Mouse (Mus musculus) heart, adult 2 months (tissue): ENCODE results near the gene Atrip. TPM values are rescaled to one million over a fixed set of nuclear protein-coding genes. Genes with fewer than 3 reads are reported as not detected.

Source experiments
- DNase-seq, 2 experiments: peaks; one replicate each; pipeline ENCODE4 v3.0.0; 2021
- H3K27ac ChIP-seq: fragments of 200-600 bp; 2 replicates; pipeline ENCODE4 v1.8.1; 2022
- H3K27me3 ChIP-seq: fragments of 200-500 bp; 2 replicates; pipeline ENCODE4 v1.6.1; 2012; ENCODE audit warnings: mild to moderate bottlenecking, low read length, inconsistent platforms, mixed read lengths; ENCODE audit not compliant: control insufficient read depth, insufficient read depth
- H3K36me3 ChIP-seq: fragments of 200-500 bp; 2 replicates; pipeline ENCODE4 v1.6.1; 2012; ENCODE audit warnings: low read length, inconsistent platforms; ENCODE audit not compliant: control insufficient read depth, insufficient read depth
- H3K4me1 ChIP-seq: fragments of 200-500 bp; 2 replicates; pipeline ENCODE4 v1.6.1; 2011; ENCODE audit warnings: low read length; ENCODE audit not compliant: control insufficient read depth, insufficient read depth
- H3K4me3 ChIP-seq: fragments of 200-600 bp; 2 replicates; pipeline ENCODE4 v1.8.1; 2022
- H3K79me2 ChIP-seq: fragments of 200-500 bp; replicated peaks from 2 replicates; pipeline ENCODE4 v1.6.1; 2012; ENCODE audit warnings: mild to moderate bottlenecking, inconsistent platforms, low read length, moderate library complexity, mixed read lengths; ENCODE audit not compliant: control insufficient read depth, insufficient read depth
- H3K9ac ChIP-seq: fragments of 200-500 bp; 2 replicates; pipeline ENCODE4 v1.6.1; 2012; ENCODE audit warnings: low read depth, mild to moderate bottlenecking, control low read depth, inconsistent platforms, low read length, mixed read lengths
- CTCF ChIP-seq: fragments of 200-600 bp; IDR thresholded peaks from 2 replicates; pipeline ENCODE4 v1.8.1; 2022; ENCODE audit warnings: antibody characterized with exemption, mild to moderate bottlenecking, moderate library complexity
- EP300 ChIP-seq: fragments of 200-500 bp; IDR thresholded peaks from 2 replicates; pipeline ENCODE4 v1.6.1; 2011; ENCODE audit warnings: low read depth, low read length, control low read depth; ENCODE audit not compliant: insufficient read depth
- POLR2A ChIP-seq: fragments of 200-500 bp; IDR thresholded peaks from 2 replicates; pipeline ENCODE4 v1.6.1; 2011; ENCODE audit warnings: mild to moderate bottlenecking, low read depth, low read length, control low read depth; ENCODE audit not compliant: insufficient read depth
- WGBS: fragments of 180-500 bp; shearing (Covaris S2); methylation state at CpG from one replicate; pipeline ENCODE4 v1.1.7; 2018; 5-methylcytosine and 5-hydroxymethylcytosine counted together
- intact Hi-C: fragments of 180-260 bp; cut with DNase I; formaldehyde crosslinking; loops from one replicate; pipeline ENCODE4 v1.15.1; 2025
- polyA plus RNA-seq: library from polyadenylated mRNA; depleted of rRNA; stranded (reverse); fragments of >200 nt; gene quantifications from 2 replicates; pipeline ENCODE4 v1.2.3, GENCODE M21; 2012
- total RNA-seq, 2 experiments: library from RNA; stranded (reverse); gene quantifications; 2 replicates each; pipeline ENCODE4 v1.2.3; 2021

Gene Atrip
- total and polyA plus RNA-seq, 3 experiments: 8.0 to 10.0 (median 9.0) TPM

DNA sequence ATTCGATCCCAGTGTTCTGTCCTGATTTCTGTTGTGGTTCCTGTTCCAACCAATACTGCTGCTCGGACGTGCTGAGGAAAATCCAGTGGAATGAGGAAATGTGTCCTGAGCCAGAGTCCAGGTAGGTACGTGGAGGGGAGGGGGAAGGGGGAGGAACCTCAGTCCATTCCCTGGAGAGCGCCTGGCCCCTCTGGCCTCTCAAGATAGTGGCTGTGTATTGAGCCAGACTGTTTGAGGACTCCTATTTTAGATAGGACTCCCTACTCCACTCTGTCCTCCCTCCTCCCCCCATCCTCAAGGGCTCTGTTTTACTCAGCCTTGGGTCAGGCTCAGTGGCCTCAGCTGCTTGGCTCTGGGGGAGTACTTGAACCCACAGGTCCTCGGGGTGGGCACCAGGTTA is 33.0 kb downstream of the Atrip start:
- peak overlapping the region; percentile 39 for H3K9ac ChIP-seq
- peak overlapping the region; percentile 16 for H3K4me3 ChIP-seq
- intact Hi-C loops: no loop called here
- peaks cover 2% of the 10 kb centered on the region; the same call in 1 of the 2 replicates for H3K36me3 ChIP-seq
- WGBS: 19% methylated on average over 6 of the region's 6 CpGs
- H3K27me3 ChIP-seq: no peaks in the 10 kb centered on the region
- no peak for TF ChIP-seq POLR2A
- no peak for TF ChIP-seq CTCF
- H3K79me2 ChIP-seq: no peaks in the 10 kb centered on the region
- DNase-seq: peak in 1 of 2 experiments; percentile 21
- peak overlapping the region; percentile 12; the same call in 1 of the 2 replicates for H3K27ac ChIP-seq
- peaks cover 17% of the 10 kb centered on the region for H3K4me1 ChIP-seq

DNA sequence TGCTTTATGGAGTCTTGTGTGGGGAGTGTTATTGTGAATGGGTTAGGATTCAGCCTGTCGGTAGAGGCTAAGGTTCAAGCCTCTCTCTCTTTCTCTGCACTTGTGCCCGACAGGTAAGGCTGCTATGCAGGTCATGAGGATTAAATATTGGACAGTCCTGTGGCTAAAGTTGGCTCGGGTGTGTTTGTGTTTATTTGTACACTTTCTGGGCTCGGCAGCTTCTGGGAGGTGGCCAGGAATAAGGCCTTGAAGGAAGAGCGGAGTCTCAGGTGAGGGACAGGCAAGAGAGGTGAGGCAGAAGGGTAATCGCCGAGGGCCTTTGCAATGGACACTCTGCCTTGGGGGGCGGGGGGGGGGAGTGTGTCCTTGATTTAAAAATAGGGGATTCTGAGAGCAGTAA is 33.7 kb downstream of the Atrip start:
- intact Hi-C loops: no loop called here
- Histone ChIP-seq H3K4me1 (peaks cover 17% of the 10 kb centered on the region), H3K36me3 (peaks cover 2% of the 10 kb centered on the region; the same call in 1 of the 2 replicates), H3K4me3 (peak overlapping the region; percentile 83), H3K79me2 (no peaks in the 10 kb centered on the region), H3K9ac (peak overlapping the region; percentile 39), H3K27ac (peak overlapping the region; percentile 97), H3K27me3 (no peaks in the 10 kb centered on the region)
- 53% methylated on average over 8 of the region's 8 CpGs for WGBS
- DNase-seq: no peak
- TF ChIP-seq CTCF: no peak
- TF ChIP-seq POLR2A: no peak
- no peak for TF ChIP-seq EP300

DNA sequence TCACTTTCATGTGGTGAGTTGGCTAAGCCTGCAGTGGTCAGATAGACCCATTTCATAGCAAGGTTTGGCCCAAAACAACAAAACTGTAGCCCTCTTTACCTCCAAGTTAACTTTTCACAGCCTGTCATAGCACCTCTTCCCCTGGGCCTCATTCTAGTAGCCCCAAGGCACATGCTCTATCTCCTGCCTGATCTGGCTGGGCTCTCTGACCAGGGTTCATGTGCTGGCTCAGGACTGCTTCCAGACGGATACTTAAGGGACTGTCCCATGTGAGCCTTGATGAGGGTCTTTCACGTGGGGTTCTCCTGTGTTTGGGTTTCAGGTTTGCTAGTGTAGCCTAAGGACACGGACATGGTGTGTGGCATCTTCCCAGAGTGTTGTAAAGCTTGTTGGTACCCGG is 34.2 kb downstream of the Atrip start:
- peaks cover 2% of the 10 kb centered on the region; the same call in 1 of the 2 replicates for H3K36me3 ChIP-seq
- H3K27me3 ChIP-seq: no peaks in the 10 kb centered on the region
- TF ChIP-seq CTCF (no peak), POLR2A (no peak), EP300 (no peak)
- peak overlapping the region; percentile 36 for H3K9ac ChIP-seq
- intact Hi-C loops: loop anchor here (1.0 to 2.0 kb wide), 2 partner anchors 20 to 39 kb away; partner anchors contain the start of gene Trex1
- peak overlapping the region; percentile 97 for H3K27ac ChIP-seq
- peak overlapping the region; percentile 83 for H3K4me3 ChIP-seq
- 45% methylated on average over 4 of the region's 4 CpGs for WGBS
- H3K4me1 ChIP-seq: peaks cover 17% of the 10 kb centered on the region
- peak in 1 of 2 experiments; percentile 28 for DNase-seq
- H3K79me2 ChIP-seq: no peaks in the 10 kb centered on the region

DNA sequence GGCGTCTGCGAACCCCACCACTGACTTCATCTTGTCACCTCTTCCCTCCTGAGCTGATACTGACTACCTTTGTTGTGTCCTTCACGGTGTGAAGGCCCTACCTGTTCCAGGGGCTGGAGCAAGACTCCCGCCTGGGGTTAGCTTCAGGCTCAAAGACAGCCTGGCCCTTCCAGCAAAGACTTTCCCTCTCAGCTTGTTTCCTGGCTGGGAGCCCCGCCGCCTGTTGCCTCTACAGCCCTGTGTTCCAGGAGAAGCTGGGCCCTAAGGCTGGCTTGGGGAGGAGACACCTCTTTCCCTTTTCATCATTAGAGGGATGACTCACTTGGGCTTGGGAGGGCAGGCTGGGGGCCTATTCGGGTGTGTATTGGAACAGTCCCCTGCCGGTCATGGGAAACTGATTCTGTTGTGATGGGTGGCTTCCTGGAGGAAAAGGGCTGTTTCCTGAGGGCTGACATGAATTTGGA is 35.0 kb downstream of the Atrip start:
- Histone ChIP-seq H3K27ac (peak overlapping the region; percentile 97), H3K79me2 (no peaks in the 10 kb centered on the region), H3K36me3 (peaks cover 2% of the 10 kb centered on the region; the same call in 1 of the 2 replicates), H3K9ac (peak overlapping the region; percentile 97), H3K4me1 (peaks cover 17% of the 10 kb centered on the region), H3K27me3 (no peaks in the 10 kb centered on the region), H3K4me3 (peak overlapping the region; percentile 83)
- TF ChIP-seq CTCF (peak; percentile 25), POLR2A (peak; percentile 52; the same call in 1 of the 2 replicates), EP300 (peak; percentile 75; the same call in 1 of the 2 replicates)
- intact Hi-C loops: loop anchor here (1.0 to 2.0 kb wide), 2 partner anchors 20 to 38 kb away; partner anchors contain the start of gene Trex1
- WGBS: 22% methylated on average over 8 of the region's 8 CpGs
- peak; percentile 80 to 82 for DNase-seq

DNA sequence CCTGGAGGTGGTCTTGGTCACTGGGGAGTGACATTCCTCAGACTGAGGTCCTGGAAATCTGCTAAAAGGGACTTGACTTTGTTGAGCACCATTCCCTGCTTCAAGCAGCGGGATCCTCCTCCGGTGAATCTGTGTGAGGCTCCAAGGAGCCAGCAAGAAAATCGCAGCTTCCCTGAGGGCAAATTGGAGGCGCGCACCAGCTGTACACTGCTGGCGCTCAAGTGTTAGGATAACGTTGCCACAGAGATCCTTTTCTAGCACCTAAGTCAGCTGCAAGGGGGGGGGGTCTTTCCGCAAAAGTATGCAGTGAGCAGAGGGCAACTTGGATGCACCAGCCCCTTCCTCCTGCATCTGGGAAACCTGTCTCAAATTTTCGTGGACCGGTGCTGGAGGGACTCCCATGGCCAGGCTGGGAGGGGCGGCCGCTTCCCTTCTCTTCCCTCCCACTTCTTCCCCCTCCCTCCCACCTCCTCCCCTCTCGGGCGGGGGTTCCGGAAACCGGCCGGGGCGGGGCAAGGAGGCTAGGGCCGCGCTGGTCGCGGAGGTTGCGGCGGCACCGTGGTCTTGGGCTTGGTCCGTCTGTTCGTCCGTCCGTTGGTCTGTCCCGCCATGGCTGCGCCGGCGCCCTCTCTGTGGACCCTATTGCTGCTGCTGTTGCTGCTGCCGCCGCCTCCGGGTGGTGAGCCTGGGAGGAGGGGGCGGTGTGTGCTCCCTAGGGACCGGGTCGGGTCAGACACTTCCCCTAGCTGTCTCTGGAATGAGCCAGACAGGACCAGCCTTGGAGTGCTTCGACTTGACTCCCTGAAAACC is 35.6 kb downstream of the Atrip start, which contains the start of gene Shisa5:
TSS of gene Shisa5 (plus strand) at position 480 of the 810 bp plus-strand sequence.
- Histone ChIP-seq H3K4me3 (peak within 1 kb of the TSS; percentile 83), H3K27me3 (no peaks in the 10 kb centered on the region), H3K9ac (peak within 1 kb of the TSS; percentile 97), H3K36me3 (peaks cover 2% of the 10 kb centered on the region; the same call in 1 of the 2 replicates), H3K27ac (peak within 1 kb of the TSS; percentile 97), H3K4me1 (peaks cover 17% of the 10 kb centered on the region), H3K79me2 (no peaks in the 10 kb centered on the region)
- intact Hi-C loops: loop anchor here (2.0 kb wide), 1 partner anchor 37 kb away; no protein-coding TSS in a partner anchor
- TF ChIP-seq CTCF: no peak
- no peak for TF ChIP-seq EP300
- TF ChIP-seq POLR2A: peak; percentile 86
- WGBS: 1% methylated on average over 40 of the region's 40 CpGs
- peak; percentile 92 for DNase-seq
